Mouse (Mus musculus): ENCODE results near the gene Slc5a2.

Slc5a2 gene

GRCm38 (mm10) chr7:128265411-128265810, at the start of gene Slc5a2:
Slc5a2 (plus strand) TSS chr7:128265657.
- ATAC-seq (ENCODE audit: insufficient number of reproducible peaks, low FRiP score, low TSS enrichment): no peak

DNA sequence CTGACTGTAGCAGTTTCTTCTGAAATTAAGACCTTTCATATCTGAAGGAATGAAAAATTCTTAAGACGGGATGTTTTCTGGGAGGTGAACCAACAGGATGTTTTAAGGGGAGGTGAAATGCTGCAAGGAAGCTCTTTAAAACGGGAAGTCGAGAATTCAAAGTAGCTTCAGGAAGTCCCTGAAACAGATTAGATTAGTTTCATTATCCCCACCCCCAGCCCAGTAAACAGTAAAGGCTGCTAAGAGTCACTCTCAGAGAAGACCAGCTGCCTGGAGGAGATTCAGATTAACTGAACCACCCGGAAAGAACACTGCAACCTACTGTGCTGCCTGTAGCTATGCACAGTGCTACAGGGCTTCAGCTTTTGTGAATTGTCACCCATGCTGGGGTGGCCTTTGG, 45.5 kb upstream of the Slc5a2 start:
- no peak for ATAC-seq (ENCODE audit: insufficient number of reproducible peaks, low FRiP score, low TSS enrichment)

- ATAC-seq (ENCODE audit: insufficient number of reproducible peaks, low FRiP score, low TSS enrichment): no peak
Observed at GRCm38 (mm10) chr7:128220936-128221335, 44.5 kb upstream of the Slc5a2 start.

- ATAC-seq (ENCODE audit: insufficient number of reproducible peaks, low FRiP score, low TSS enrichment): no peak
Observed at GRCm38 (mm10) chr7:128231741-128232140, 33.7 kb upstream of the Slc5a2 start.

GRCm38 (mm10) chr7:128234796-128235195, 30.7 kb upstream of the Slc5a2 start:
- no peak for ATAC-seq (ENCODE audit: insufficient number of reproducible peaks, low FRiP score, low TSS enrichment)

GRCm38 (mm10) chr7:128235481-128235880, 30.0 kb upstream of the Slc5a2 start:
- ATAC-seq (ENCODE audit: insufficient number of reproducible peaks, low FRiP score, low TSS enrichment): no peak

- ATAC-seq (ENCODE audit: insufficient number of reproducible peaks, low FRiP score, low TSS enrichment): no peak
Observed at GRCm38 (mm10) chr7:128236426-128236825, 29.0 kb upstream of the Slc5a2 start.

DNA sequence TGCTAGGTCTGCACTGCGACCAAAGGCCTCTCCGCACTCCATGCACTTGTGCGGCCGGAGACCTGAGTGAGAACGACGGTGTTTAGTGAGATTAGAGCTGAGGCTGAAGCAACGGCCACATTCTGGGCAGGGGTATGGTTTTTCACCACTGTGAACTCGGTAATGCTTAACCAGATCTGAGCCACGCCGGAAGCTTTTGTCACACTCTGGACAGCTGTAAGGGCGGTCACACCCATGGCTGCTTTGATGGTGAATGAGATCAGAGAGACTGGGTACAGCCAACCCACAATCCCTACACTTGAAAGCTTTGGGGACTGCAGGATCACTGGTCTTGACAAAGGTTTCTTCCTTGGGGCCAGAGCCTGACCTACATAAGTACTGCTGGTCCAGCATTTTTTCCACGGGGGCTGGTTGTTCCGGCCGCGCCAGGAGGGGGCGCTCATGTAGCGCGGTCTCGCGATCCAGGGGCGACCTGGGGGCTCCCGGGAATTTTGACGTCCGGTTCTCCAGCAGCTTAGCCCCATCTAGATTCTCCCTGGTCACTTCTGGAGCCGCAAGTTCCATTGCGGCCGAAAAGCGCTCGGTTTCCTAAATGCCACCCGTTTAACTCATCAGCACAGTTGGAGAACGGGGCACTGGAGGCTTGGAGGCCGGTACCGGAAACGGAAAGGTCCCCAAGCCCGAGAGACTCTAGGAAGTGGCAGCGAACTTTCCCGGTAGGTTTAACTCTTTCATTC, 28.4 kb upstream of the Slc5a2 start, which contains the start of gene Armc5:
TSS of gene Armc5 (plus strand) at position 487 of the 737 bp plus-strand sequence.
- ATAC-seq (ENCODE audit: insufficient number of reproducible peaks, low FRiP score, low TSS enrichment): 0 out of 2 replicates have a peak, but pooled peaks have one; percentile 18

DNA sequence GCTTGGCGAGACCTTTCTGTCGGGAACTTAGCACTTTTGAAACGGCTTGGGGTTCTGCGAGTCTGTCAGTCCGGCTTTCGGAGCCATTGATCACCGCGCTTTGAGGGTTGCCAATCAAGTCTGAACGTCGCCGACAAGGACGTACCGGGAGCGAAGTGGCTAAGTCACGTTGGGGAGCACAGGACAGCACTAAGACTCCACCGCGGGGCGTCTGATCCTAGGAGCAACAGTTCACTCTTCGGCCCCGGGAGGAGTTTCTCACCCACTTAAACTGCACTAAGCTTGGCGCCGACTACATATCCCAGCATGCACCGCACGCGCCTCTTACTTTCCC, 27.9 kb upstream of the Slc5a2 start:
- no peak; the same call in 1 of the 2 replicates for ATAC-seq (ENCODE audit: insufficient number of reproducible peaks, low FRiP score, low TSS enrichment)

DNA sequence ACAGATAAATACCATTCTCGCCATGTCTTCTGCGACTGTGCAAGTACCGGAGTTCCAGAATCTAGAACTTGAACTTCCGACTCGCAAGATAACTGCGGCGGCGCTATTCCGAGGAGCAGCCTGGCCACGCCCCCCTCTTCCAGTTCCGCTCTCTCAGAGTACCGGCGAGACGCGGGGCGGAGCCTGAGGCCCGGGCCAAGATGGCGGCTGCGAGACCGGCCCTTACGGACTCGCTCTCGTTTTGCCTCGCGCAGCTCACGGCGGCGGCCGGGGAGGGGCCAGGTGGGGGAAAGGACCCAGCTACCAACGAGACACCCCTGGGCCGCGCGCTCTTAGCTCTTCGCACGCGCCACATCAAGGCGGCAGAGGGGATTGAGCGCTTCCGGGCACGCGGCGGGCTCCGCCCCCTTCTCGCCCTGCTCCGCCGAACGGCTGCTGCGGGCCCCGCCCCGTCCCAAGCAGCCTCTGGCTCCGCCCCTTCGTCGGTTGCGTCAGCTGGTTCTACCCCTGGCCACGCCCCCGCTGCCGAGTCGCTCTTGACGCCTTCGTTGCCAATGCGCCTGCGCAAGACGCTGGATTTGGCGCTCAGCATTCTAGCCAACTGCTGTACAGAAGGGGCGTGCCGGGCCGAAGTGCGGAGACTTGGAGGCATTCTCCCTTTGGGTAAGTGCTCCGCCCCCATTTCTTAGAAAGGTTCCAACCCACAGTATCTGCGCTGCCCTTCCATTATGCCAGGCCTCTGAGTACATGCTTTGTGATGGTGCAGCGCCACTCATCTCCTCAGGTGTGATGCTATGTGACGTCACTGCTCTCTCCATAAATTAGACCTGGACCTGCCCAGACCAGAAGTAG, 27.3 kb upstream of the Slc5a2 start, which contains the start of gene 9130023H24Rik:
TSS of gene 9130023H24Rik (minus strand) at position 105 of the 852 bp plus-strand sequence.
- ATAC-seq (ENCODE audit: insufficient number of reproducible peaks, low FRiP score, low TSS enrichment): peak; percentile 79

GRCm38 (mm10) chr7:128238991-128239390, 26.5 kb upstream of the Slc5a2 start:
- no peak for ATAC-seq (ENCODE audit: insufficient number of reproducible peaks, low FRiP score, low TSS enrichment)

DNA sequence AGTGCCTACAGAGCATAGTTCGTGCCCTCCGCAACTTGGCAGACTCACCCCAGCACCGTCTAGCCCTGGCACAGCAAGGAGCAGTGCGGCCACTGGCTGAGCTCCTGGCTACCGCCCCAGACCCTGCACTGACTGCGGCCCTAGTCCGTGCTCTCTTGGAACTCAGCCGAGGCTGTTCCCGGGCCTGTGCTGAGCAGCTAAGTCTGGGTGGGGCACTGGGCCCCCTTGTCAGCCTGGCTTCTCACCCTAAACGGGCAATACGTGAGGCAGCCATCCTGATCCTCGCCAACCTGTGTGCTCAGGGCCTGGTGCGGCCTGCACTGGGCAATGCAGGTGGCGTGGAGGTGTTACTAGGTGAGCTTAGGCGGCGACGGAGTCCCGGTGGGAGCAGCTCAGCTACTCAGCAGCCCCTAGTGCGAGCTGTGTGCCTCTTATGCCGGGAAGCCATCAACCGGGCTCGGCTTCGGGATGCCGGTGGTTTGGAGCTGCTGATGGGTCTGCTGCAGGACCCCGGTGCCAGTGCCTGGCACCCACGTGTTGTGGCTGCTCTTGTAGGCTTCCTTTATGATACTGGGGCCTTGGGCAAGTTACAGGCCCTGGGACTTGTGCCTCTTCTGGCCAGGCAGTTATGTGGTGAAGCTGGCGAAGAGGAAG, 25.2 kb upstream of the Slc5a2 start:
- ATAC-seq (ENCODE audit: insufficient number of reproducible peaks, low FRiP score, low TSS enrichment): no peak

GRCm38 (mm10) chr7:128242331-128242730, 23.1 kb upstream of the Slc5a2 start:
- no peak for ATAC-seq (ENCODE audit: insufficient number of reproducible peaks, low FRiP score, low TSS enrichment)

DNA sequence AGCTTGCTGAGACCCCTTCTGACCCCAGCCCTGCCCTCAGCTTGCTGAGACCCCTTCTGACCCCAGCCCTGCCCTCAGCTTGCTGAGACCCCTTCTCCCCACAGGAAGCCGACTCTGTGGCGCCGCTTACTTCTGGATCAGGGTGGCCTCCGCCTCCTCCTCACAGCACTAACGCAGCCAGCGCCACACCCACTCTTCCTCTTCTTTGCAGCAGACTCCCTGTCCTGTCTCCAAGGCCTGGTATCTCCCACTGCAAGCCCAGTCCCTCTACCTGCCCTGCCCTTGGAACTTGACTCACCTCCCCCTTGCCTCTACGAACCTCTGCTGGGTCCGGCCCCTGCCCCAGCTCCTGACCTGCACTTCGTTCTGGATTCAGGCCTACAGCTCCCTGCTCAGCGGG, 21.5 kb upstream of the Slc5a2 start:
- ATAC-seq (ENCODE audit: insufficient number of reproducible peaks, low FRiP score, low TSS enrichment): no peak

GRCm38 (mm10) chr7:128244410-128245025, 20.9 kb upstream of the Slc5a2 start:
- ATAC-seq (ENCODE audit: insufficient number of reproducible peaks, low FRiP score, low TSS enrichment): no peak

- ATAC-seq (ENCODE audit: insufficient number of reproducible peaks, low FRiP score, low TSS enrichment): no peak
Observed at GRCm38 (mm10) chr7:128245547-128245946, 19.9 kb upstream of the Slc5a2 start.

- peak; percentile 38; the same call in 1 of the 2 replicates for ATAC-seq (ENCODE audit: insufficient number of reproducible peaks, low FRiP score, low TSS enrichment)
Observed at GRCm38 (mm10) chr7:128246496-128247391, 18.7 kb upstream of the Slc5a2 start, which contains the start of gene Tgfb1i1. Tgfb1i1 (plus strand) TSS chr7:128246812.

DNA sequence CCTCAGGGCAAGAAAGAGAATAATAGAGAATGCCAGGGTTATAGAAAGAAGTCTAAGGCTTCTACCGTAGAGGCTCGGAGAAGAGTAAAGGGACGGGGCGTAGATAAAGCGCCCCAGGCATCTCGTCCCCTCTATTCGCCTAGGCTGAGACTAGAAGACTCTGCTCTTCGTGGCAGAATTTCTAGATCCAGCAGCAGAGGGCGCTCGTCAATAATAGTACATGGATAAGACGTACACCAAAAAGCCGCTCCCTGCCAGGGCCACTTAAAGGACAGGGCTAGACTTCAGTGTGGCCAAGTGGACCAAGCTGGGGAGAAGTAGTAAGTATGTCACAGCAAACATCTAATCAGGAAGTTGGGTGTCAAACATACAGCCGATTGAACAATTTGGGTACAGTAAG, 18.0 kb upstream of the Slc5a2 start:
- ATAC-seq (ENCODE audit: insufficient number of reproducible peaks, low FRiP score, low TSS enrichment): peak; percentile 59; the same call in 1 of the 2 replicates
